Mouse (Mus musculus) forebrain, embryonic 14.5 days (tissue): ENCODE data around the gene Nkiras2. TPM values are rescaled to one million over a fixed set of nuclear protein-coding genes. Genes with fewer than 3 reads are reported as not detected.
A peak's percentile ranks its signal among the peaks of the same experiment; 100 is the strongest.

ENCODE experiments used
- ATAC-seq: fragments of 200-750 bp; cut with Nextera tagmentation; 2 replicates; pipeline ENCODE4 v1.8.0; 2017; ENCODE audit warnings: mild to moderate bottlenecking, moderate library complexity
- DNase-seq: peaks from one replicate; pipeline ENCODE4 v3.0.0-alpha.2; 2015; ENCODE audit warnings: low spot score
- H3K27ac ChIP-seq: fragments of 300-500 bp; sonication (generic); 2 replicates; pipeline ENCODE4 v1.5.1; 2014; ENCODE audit warnings: low read depth, mild to moderate bottlenecking, control low read depth, low read length, moderate library complexity
- H3K27me3 ChIP-seq: fragments of 300-500 bp; sonication (generic); replicated peaks from 2 replicates; pipeline ENCODE4 v1.6.1; 2014; ENCODE audit warnings: low read length, control low read depth, mixed read lengths; ENCODE audit not compliant: control insufficient read depth, insufficient read depth
- H3K36me3 ChIP-seq: fragments of 300-500 bp; sonication (generic); 2 replicates; pipeline ENCODE4 v1.6.1; 2014; ENCODE audit warnings: low read length, control low read depth; ENCODE audit not compliant: control insufficient read depth, insufficient read depth
- H3K4me1 ChIP-seq: fragments of 300-500 bp; sonication (generic); 2 replicates; pipeline ENCODE4 v1.6.1; 2014; ENCODE audit warnings: antibody characterized with exemption, low read length, control low read depth; ENCODE audit not compliant: control insufficient read depth, insufficient read depth
- H3K4me2 ChIP-seq: fragments of 300-500 bp; sonication (generic); 2 replicates; pipeline ENCODE4 v1.6.1; 2014; ENCODE audit warnings: mild to moderate bottlenecking, control low read depth, low read length
- H3K4me3 ChIP-seq: fragments of 300-500 bp; sonication (generic); 2 replicates; pipeline ENCODE4 v1.5.1; 2014; ENCODE audit warnings: low read depth, low read length, control low read depth
- H3K9ac ChIP-seq: fragments of 300-500 bp; sonication (generic); 2 replicates; pipeline ENCODE4 v1.6.1; 2014; ENCODE audit warnings: mild to moderate bottlenecking, low read length, control low read depth, moderate library complexity
- H3K9me3 ChIP-seq: fragments of 300-500 bp; sonication (generic); replicated peaks from 2 replicates; pipeline ENCODE4 v1.6.1; 2016; ENCODE audit warnings: low read length, control low read depth, mixed read lengths; ENCODE audit not compliant: control insufficient read depth
- WGBS: fragments of 180-500 bp; shearing (Covaris S2); extraction: QIAGEN DNeasy Blood & Tissue Kit; methylation state at CpG from one replicate; pipeline ENCODE4 v1.1.7; 2014; 5-methylcytosine and 5-hydroxymethylcytosine counted together
- polyA plus RNA-seq: library from polyadenylated mRNA; unstranded; fragments of >200 nt; fragmentation: Nextera tagmentation; extraction: Ambion mirVana; gene quantifications from 2 replicates; pipeline ENCODE4 v1.2.1, GENCODE M21; 2014

The Nkiras2 gene
- polyA plus RNA-seq, 1 experiment from 2014 or later = 122 TPM

DNA sequence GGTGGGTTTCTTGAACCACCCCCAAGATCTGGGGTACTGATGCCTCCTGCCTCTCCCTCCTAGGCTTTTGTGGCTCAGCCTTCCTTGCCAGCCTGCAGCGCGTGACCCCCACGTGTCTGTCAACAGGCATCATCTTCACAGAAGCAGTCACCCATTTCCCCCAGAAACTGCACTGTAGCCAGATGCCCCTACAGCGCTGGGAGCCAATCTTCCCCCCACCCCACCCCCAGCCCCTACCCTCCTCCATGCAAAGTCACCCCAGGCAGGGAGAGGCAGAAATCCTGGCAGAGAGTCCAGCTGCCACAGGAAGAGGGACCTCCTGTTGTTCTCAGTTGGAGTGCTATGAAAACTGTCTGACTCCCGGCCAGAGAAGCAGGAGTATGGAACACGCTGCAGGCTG is 37.4 kb downstream of the Nkiras2 start:
- Histone ChIP-seq H3K4me1 (0 out of 2 replicates have a peak, but pooled peaks cover 3% of the 10 kb centered on the region), H3K4me2 (no peak overlapping the region), H3K9ac (0 out of 2 replicates have a peak overlapping the region, but pooled peaks have one; percentile 21), H3K4me3 (no peak overlapping the region), H3K27me3 (no peaks in the 10 kb centered on the region), H3K36me3 (no peaks in the 10 kb centered on the region), H3K9me3 (no peaks in the 10 kb centered on the region), H3K27ac (no peak overlapping the region)
- 13% methylated on average over 6 of the region's 6 CpGs for WGBS
- ATAC-seq (no peak), DNase-seq (peak; percentile 32)

DNA sequence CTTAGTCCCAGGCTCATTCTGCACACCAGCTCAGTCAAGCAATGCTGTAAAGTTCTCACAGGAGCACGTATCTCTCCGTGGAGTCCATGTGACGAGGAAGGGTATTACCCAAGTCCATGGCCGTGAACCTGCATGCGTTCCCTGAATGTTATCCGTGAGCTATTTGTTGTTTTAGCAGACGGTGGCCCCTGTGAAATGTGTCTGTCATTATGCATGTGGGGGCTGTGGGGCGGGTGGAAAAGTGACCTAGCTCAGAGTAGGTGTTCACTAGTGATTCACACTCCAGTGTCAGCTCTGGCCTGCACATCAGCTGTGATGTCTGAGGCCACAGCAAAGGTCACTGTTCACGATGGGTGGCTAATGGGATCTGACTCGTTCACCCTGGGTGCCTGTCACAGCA is 40.8 kb downstream of the Nkiras2 start:
- ATAC-seq (no peak), DNase-seq (no peak)
- H3K9me3 ChIP-seq = no peaks in the 10 kb centered on the region
- no peak overlapping the region for H3K27ac ChIP-seq
- WGBS = 84% methylated on average over 10 of the region's 10 CpGs
- H3K4me2 ChIP-seq = no peak overlapping the region
- H3K4me3 ChIP-seq = no peak overlapping the region
- H3K4me1 ChIP-seq = 0 out of 2 replicates have a peak, but pooled peaks cover 3% of the 10 kb centered on the region
- H3K9ac ChIP-seq = no peak overlapping the region
- H3K36me3 ChIP-seq = no peaks in the 10 kb centered on the region
- no peaks in the 10 kb centered on the region for H3K27me3 ChIP-seq

DNA sequence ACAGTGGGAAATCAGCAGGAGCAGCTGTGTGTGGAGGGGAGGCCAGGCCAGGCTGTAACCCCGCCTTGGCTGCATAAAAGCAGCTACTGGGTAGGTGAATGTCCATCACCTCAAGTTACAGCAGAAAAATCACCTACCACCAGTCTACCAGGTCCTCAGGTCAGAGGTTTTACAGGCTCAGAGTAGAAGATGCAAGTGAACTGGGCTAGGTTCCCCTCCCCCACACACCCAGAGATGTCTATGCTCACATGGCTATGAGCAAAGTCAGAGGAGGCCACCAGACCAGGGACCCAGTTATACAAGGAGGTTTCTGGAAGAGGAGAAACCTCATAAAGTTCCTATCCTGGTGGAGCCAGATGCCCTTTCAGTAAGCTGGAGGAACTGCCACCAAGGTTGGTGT is 52.0 kb downstream of the Nkiras2 start:
- Histone ChIP-seq H3K4me3 (no peak overlapping the region), H3K9ac (no peak overlapping the region), H3K4me1 (no peaks in the 10 kb centered on the region), H3K4me2 (no peak overlapping the region), H3K9me3 (0 out of 2 replicates have a peak, but pooled peaks cover 2% of the 10 kb centered on the region), H3K27ac (no peak overlapping the region), H3K36me3 (no peaks in the 10 kb centered on the region), H3K27me3 (no peaks in the 10 kb centered on the region)
- 74% methylated on average over 1 of the region's 1 CpGs for WGBS
- no peak for ATAC-seq
- no peak for DNase-seq

DNA sequence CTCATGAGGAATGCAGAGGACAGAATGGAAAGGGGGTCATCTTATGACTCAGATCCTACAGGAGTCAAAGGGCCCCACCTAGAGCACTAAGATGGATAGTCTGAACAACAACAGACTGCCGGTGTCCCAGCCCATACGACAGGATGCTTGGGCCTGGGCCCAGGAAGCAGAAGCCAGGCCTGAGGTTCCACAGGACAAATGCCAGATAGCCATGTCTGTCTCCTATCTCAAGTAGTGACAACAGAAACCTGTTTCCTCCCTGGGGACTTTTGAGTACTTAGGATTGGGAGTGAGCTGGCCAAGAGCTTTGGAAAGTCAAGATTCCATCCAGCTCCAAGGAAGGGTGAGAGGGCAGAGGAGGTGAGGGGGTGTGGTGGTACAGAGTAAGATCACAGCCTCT is 52.9 kb downstream of the Nkiras2 start:
- Histone ChIP-seq H3K4me3 (no peak overlapping the region), H3K4me2 (no peak overlapping the region), H3K36me3 (no peaks in the 10 kb centered on the region), H3K4me1 (no peaks in the 10 kb centered on the region), H3K27me3 (no peaks in the 10 kb centered on the region), H3K9me3 (0 out of 2 replicates have a peak, but pooled peaks cover 2% of the 10 kb centered on the region), H3K9ac (no peak overlapping the region), H3K27ac (no peak overlapping the region)
- no peak for DNase-seq
- no peak for ATAC-seq
- 92% methylated on average over 2 of the region's 2 CpGs for WGBS

DNA sequence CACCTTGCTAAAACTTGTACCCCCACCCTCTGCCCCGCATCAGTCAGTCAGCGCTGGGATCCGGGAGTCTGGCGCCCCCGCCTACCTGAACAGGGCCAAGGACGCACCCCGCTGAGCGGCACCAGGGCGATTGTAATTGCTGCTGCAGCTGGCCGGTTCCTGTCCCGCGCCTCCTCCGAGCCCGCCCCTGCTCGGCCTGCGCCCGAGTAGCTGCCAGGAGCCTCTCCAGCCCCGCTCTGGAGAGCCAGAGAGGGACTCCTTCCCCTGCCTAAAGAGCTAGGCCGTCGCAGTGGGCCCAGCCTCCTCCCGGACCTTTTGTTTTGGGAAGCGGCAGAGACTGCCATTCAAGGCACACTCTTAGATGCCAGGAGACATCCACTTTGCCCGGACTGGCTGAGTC is 54.1 kb downstream of the Nkiras2 start:
- Histone ChIP-seq H3K27ac (no peak overlapping the region), H3K9me3 (0 out of 2 replicates have a peak, but pooled peaks cover 2% of the 10 kb centered on the region), H3K4me2 (peak overlapping the region; percentile 26; the same call in 1 of the 2 replicates), H3K4me3 (no peak overlapping the region), H3K9ac (peak overlapping the region; percentile 25; the same call in 1 of the 2 replicates), H3K4me1 (no peaks in the 10 kb centered on the region), H3K27me3 (no peaks in the 10 kb centered on the region), H3K36me3 (no peaks in the 10 kb centered on the region)
- DNase-seq (peak; percentile 23), ATAC-seq (no peak)
- 2% methylated on average over 23 of the region's 23 CpGs for WGBS

Other genes starting within 250 kb of the Nkiras2 start
- 33.3 and 50.8 TPM in 2 replicates for gene Jup, start 221.5 kb upstream of the Nkiras2 start, polyA plus RNA-seq
- 14.5 and 16.3 TPM in 2 replicates for gene P3h4, start 204.4 kb upstream of the Nkiras2 start, polyA plus RNA-seq
- gene Fkbp10, start 203.5 kb upstream of the Nkiras2 start, polyA plus RNA-seq = 16.1 and 20.8 TPM in 2 replicates
- 99.6 and 109 TPM in 2 replicates for gene Nt5c3b, start 177.4 kb upstream of the Nkiras2 start, polyA plus RNA-seq
- 0.59 and 0.71 TPM in 2 replicates for gene Klhl10, start 177.3 kb upstream of the Nkiras2 start, polyA plus RNA-seq
- gene Klhl11, start 146.5 kb upstream of the Nkiras2 start, polyA plus RNA-seq = 15.2 and 19.8 TPM in 2 replicates
- gene Acly, start 91.2 kb upstream of the Nkiras2 start, polyA plus RNA-seq = 198 and 208 TPM in 2 replicates
- gene Ttc25, start 73.6 kb upstream of the Nkiras2 start, polyA plus RNA-seq = 1.7 and 2.5 TPM in 2 replicates
- 22.0 and 25.6 TPM in 2 replicates for gene Cnp, start 44.3 kb upstream of the Nkiras2 start, polyA plus RNA-seq
- gene Dnajc7, start 924 bp downstream of the Nkiras2 start, polyA plus RNA-seq = 77.3 and 82.5 TPM in 2 replicates
- 0.10 TPM in 1 of 2 replicates, not detected in the other for gene Zfp385c, start 73.2 kb downstream of the Nkiras2 start, polyA plus RNA-seq
- gene Dhx58, start 85.0 kb downstream of the Nkiras2 start, polyA plus RNA-seq = 1.2 and 1.6 TPM in 2 replicates
- gene Kat2a, start 93.2 kb downstream of the Nkiras2 start, polyA plus RNA-seq = 32.6 and 47.3 TPM in 2 replicates
- 0.53 TPM in 1 of 2 replicates, not detected in the other for gene Hspb9, start 94.6 kb downstream of the Nkiras2 start, polyA plus RNA-seq
- gene Rab5c, start 119.0 kb downstream of the Nkiras2 start, polyA plus RNA-seq = 133 and 142 TPM in 2 replicates
- gene Kcnh4, start 140.7 kb downstream of the Nkiras2 start, polyA plus RNA-seq = 3.5 and 4.4 TPM in 2 replicates
- 0.53 and 1.4 TPM in 2 replicates for gene Hcrt, start 143.7 kb downstream of the Nkiras2 start, polyA plus RNA-seq
- gene Ghdc, start 151.7 kb downstream of the Nkiras2 start, polyA plus RNA-seq = 0.94 and 1.7 TPM in 2 replicates
- 10.9 and 11.4 TPM in 2 replicates for gene Stat5b, start 231.5 kb downstream of the Nkiras2 start, polyA plus RNA-seq
- 0.69 and 0.96 TPM in 2 replicates for gene Stat5a, start 240.1 kb downstream of the Nkiras2 start, polyA plus RNA-seq